Mouse (Mus musculus): ENCODE results near the gene Gm5678.

Gene Gm5678

DNA sequence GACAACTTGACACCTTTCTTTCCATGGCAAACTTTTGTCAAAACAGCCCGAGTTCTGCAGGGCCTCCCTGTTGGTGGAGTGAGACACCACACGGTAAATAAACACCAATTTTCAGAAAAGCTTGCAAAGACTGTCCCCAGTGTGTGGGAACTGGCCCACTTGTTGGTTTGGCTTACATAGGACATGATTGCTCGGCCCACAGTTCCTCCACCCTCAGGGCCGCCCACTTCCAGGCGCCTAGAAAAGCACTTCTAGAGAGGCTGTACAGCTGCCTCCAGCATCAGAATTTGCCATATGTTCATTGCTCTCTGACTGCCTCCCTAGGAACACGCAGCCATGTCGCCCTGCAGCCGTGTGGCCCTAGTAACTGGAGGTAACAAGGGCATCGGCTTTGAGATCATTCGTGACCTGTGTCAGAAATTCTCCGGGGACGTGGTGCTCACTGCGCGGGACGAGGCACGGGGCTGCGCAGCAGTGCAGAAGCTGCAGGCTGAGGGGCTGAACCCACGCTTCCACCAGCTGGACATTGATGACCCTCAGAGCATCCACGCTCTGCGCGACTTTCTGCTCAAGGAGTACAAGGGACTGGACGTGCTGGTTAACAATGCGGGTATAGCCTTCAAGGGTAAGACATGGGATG lies at the start of gene Gm5678:
TSS of gene Gm5678 (plus strand) at position 337 of the 640 bp plus-strand sequence.
- ATAC-seq (ENCODE audit: insufficient number of reproducible peaks, low FRiP score, low TSS enrichment): no peak

DNA sequence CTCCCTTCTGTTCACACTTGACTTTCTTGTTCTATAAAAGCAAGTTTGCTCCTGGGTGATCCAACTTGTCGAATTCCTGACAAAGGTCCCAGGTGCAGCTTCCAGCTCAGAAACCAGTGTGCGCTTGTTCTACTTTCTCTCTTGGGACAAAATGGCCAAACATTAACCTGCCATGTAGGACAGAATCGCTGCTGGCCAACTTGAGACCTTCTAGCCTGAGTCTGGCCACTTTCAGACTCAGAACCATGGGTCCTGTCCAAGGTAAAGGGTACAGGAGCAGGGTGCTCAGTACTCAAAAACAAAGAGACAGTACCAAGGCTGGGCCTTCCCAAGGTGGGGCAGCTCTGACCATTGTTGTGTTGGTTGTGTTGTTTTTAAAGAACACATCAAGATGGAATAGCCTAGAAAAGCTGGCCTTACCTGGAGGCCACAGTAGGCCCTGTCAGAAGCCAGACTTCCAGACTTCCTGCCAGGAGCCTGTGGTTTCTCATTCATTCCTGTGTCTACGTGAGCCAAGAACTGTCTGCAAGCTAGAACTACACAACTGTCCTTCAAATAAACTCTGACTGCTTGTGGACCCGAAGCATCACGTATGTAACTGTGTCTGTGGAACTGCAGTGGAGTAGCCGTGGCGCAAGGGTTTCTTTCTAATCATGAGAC lies 49.4 kb upstream of the Gm5678 start:
- ATAC-seq (ENCODE audit: insufficient number of reproducible peaks, low FRiP score, low TSS enrichment): no peak

DNA sequence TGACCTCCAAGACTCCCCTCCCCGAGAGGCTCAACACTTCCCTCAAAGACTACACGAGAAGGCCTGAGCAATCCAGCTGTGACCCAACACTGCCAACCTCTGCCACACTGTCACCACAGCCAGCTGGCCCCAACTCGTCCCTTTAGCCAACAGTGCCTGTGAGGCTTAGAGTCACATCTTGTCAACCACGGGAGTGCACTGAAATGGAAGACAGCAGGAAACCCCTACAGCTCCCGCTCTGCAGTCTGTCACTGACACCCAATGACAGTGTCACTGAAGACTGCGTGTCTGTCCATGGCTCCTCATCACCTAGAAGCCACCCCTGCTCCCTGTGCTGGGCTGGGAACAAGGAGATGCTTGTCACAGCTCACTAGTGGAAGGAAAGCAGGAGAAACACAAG lies 46.8 kb upstream of the Gm5678 start:
- no peak for ATAC-seq (ENCODE audit: insufficient number of reproducible peaks, low FRiP score, low TSS enrichment)

DNA sequence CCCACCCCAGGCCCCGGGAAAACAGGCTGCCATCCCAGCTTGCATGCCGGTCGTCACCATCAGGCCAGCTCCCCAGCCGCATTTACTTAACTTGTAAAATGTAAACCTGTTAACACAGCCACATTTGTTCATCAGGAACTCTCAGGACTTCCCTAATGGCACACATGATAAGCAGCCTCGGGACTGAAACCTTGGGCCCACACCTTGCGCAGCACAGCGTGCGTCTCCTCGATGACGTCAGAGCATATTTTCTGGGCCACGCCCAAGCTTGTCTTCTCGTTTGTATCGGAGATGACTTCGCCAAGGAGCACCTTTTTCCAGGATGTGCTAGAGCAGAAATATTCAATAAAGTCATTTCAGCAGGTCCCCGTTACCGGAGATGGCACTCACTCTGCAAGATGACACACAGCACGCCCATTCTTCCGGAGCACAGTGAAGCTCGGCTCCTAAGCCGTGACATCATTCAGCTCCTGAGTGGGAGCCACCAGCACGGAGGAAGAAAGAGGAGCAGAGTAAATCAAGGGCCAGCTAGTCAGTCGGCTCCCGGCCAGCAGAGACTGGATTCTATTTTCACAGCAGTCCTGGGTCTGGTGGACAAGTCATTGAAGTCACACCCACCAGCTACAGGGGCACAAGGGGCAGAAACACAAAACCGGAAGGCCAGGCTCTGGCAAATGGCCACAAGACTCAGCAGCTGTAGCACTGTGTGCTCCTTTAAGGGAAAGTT lies 42.8 kb upstream of the Gm5678 start:
- ATAC-seq (ENCODE audit: insufficient number of reproducible peaks, low FRiP score, low TSS enrichment): no peak

DNA sequence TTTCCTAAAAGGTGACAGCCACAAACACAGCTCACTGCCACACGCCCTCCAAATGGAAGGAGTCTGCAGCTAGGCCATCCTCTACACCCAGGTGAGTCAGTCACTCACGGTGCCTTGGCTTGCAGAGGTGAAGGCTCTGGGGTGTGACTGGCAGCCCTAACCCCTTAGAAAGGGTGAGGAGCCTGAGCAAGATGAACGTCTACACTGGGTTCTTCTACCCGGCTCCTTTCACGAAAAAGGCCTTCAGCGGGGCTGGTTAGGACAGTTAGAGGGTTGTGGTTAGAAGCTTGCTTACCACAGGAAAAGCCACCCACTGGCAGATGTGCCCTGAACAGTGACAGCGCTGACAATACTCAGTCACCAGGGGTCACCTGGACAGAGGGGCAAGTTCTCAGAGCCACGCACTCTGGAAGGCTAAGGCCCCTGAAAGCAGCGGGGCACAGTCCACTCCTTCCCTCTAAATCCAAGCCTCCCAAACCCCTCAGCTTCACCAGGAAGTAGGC lies 42.1 kb upstream of the Gm5678 start:
- ATAC-seq (ENCODE audit: insufficient number of reproducible peaks, low FRiP score, low TSS enrichment): no peak

DNA sequence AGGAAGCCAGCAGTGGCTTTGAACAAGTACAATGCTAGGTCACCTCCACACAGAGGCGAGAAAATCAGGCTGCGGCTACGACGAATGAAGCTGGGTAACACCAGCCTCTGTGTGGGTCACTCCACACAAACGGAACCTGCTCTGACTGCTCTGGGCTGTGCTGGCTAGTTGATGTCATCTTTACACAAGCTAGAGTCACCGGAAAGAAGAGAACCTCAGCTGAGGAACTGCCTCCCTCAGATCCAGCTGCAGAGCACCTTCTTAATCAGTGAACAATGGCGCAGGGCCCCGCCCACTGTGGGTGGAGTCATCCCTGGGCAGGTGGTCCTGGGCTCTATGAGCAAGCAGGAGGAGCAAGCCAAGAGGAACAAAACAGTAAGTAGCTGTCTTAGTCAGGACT lies 41.5 kb upstream of the Gm5678 start:
- ATAC-seq (ENCODE audit: insufficient number of reproducible peaks, low FRiP score, low TSS enrichment): no peak

DNA sequence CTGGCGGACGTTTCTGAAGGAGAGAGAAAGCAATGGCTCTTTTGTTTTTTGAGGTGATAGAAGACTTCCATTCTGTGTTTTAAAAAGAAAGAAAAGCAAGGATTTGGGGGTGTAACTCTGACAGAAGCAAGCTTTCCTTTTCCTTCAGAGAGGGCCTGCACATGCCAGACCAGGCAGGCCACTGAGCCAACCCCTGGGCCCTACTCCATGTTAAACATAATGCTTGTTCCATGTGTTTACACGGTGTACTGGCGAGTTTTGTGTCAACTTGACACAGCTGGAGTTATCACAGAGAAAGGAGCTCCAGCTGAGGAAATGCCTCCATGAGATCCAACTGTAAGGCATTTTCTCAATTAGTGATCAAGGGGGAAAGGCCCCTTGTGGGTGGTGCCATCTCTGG lies 39.6 kb upstream of the Gm5678 start:
- no peak for ATAC-seq (ENCODE audit: insufficient number of reproducible peaks, low FRiP score, low TSS enrichment)

DNA sequence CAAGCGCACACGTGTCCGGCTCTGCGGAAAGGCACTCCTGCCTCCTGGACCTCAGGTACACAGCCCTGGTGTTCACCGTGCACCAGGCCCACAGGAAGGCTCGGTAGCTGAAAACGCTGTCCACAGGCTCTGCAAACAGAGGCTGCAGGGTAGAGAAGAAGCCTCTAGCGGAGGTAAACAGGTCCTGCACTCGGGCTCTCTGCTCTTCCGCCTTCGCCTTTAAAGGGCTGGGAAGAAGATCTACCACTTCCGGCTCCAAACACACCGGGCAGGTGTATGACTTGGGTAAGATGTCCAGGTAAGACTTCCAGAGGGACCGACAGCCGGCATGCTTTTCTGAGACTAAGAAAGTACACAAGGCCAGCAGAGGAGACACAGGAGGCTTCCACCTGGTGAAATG lies 37.0 kb upstream of the Gm5678 start:
- no peak for ATAC-seq (ENCODE audit: insufficient number of reproducible peaks, low FRiP score, low TSS enrichment)

DNA sequence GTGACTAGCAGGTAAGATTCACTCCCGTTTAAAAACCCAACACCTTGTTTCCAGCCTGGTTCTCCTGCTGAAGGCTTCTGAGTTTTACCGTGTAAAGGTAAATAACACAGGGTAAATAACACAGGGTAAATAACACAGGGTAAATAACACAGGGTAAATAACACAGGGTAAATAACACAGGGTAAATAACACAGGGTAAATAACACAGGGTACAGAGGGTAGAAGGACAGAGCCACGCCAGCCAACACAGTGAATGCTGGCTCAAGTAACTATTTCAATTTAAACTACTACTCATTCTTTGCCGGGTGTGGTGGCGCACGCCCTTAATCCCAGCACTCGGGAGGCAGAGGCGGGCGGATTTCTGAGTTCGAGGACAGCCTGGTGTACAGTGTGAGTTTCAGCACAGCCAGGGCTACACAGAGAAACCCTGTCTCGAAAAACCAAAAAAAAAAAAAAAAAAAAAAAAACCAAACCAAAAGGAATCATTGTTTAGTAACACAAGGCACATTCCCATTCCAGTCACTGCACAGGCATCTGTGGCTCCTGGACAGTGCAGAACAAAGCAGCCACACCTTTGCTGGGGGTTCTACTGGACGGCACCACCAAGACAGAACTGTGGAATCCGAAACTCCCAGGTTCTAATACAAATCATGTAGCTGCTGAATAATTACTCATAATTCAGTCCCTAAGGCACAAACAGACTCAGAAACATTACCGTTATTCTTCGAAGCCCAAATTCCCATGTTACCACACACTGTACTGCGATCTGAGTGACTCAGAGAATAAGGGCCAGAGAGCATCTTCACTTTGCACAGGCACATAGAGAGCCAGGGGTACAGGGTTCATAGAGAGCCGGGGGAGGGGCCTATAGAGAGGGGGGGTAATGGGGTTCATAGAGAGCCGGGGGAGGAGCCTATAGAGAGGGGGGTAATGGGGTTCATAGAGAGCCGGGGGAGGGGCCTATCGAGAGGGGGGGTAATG lies 36.2 kb upstream of the Gm5678 start:
- ATAC-seq (ENCODE audit: insufficient number of reproducible peaks, low FRiP score, low TSS enrichment): no peak

DNA sequence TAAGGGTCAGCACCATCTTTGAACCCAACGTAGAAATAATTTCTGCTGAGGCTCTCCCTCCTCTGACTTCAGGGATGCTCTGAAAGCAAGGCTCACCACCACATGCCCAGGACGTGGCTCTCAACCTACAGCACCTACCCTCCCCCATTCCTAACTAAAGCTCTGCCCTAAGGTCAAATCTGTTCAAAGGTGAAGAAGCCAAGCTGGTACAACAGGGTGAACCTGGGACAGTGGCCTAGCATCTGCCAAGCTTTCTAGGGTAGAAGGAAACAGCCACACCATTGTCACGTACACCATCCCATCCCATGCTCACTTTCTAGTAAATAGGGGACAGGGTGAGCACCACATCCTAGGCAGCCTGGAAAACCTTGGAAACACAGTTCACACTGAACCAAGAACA lies 35.2 kb upstream of the Gm5678 start:
- ATAC-seq (ENCODE audit: insufficient number of reproducible peaks, low FRiP score, low TSS enrichment): no peak

DNA sequence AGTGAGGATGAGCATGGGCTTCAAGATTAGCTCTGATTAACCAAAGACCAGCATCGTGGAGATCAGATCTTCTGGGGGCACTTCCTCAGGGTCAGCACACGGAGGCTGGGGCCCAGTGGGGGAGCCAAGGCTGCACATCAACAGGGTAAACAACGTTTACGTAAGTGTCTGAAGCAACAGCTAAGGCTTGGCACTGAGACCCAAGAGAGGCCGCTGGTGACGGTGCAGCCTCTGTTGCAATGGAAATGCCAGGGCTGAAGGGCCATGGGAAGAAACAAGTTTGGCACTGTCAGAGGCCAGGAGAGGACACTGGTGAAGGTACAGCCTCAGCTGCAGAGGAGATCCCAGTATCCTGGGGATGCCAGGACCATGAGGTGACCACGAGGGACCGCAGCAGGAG lies 34.5 kb upstream of the Gm5678 start:
- no peak for ATAC-seq (ENCODE audit: insufficient number of reproducible peaks, low FRiP score, low TSS enrichment)

DNA sequence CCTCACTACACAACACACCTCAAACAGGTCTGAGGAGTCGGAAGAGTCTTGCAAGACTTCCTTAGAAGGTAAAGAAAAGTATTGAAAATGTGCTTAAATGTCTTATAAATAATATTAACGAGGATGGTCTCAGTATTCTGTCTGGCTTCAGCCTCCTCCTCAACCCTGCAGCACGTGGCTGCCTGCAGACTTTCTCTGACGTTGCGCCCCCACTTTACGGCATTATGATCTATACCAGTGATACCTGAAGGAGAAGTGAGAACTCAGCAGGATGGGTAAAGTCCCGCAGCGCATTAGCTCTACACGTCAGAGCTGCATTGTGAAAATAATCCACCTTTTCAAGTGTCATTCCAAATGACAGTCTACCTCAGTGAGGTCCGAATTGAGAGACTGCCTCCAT lies 33.4 kb upstream of the Gm5678 start:
- ATAC-seq (ENCODE audit: insufficient number of reproducible peaks, low FRiP score, low TSS enrichment): no peak

DNA sequence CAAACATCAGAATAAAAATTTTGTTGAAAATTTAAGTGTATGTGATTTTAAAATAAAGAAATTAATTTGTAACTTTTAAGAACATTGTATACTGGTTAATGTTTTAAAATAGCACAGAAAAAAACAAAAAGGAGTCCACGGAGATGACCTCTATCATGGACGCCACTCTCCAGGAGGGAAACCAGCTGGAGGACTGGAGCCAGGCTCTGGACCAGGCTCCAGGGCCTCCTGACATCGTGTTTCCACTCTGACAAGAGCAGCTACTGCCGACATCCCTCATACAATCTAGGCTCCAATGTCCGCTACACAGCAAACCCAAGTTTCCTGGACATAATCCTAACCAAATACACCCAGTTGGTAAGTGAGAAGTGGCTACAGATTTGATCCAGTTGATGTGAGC lies 32.1 kb upstream of the Gm5678 start:
- no peak for ATAC-seq (ENCODE audit: insufficient number of reproducible peaks, low FRiP score, low TSS enrichment)

DNA sequence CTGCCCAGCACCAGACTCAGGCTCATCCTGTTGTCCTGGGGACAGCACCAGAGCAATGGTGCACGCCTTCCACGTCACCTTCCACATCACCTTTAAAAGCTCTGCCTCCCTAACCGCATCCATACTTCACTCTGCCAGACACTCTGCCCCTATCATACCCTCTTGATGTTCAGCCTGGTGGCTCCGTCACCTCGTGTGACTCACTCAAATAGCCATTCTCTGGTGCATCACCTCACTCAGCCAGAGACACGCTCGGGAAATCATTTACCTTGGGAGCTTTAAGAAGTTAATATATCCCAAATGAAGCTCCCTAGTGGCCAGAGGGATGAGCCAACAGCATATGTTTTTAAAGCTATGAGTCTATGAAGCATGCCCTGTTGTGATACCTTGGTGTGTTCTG lies 31.1 kb upstream of the Gm5678 start:
- no peak for ATAC-seq (ENCODE audit: insufficient number of reproducible peaks, low FRiP score, low TSS enrichment)

DNA sequence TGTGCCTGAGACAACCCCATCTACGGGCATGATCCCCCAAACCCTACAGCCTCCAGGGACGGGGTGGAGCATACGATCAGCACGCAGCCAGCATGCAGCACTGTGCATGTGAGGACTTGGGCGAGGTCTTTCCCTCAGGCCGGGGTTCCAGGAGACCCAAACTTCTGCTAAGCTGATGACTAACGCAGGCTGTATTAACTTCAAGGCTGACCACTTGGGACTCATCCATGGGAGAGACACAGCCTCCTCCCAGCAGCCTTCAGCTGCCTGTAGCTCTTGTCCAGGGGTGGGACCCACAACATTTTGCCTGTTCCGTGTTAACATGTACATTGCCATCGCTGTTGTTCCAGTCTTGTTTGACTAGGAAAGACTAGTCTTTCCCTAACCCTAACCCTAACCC lies 30.3 kb upstream of the Gm5678 start:
- no peak for ATAC-seq (ENCODE audit: insufficient number of reproducible peaks, low FRiP score, low TSS enrichment)

DNA sequence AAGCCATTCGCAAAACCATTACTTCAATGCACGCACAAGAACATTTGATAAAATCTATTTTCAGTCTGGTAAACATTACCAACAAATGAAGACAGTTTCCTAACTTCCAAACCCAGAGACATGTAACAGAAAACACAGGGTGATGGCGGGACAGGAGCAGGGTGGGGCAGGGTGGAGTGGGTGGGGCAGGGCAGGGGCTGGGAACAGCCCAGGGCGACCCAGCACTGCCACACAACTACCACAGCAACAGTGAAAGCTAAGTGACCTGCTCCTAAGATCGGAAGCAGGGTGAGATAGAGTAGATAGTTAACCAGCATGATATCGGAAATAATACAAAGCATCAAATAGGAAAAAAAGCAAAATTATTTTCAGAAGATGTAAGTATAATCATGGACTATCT lies 28.4 kb upstream of the Gm5678 start:
- ATAC-seq (ENCODE audit: insufficient number of reproducible peaks, low FRiP score, low TSS enrichment): no peak

DNA sequence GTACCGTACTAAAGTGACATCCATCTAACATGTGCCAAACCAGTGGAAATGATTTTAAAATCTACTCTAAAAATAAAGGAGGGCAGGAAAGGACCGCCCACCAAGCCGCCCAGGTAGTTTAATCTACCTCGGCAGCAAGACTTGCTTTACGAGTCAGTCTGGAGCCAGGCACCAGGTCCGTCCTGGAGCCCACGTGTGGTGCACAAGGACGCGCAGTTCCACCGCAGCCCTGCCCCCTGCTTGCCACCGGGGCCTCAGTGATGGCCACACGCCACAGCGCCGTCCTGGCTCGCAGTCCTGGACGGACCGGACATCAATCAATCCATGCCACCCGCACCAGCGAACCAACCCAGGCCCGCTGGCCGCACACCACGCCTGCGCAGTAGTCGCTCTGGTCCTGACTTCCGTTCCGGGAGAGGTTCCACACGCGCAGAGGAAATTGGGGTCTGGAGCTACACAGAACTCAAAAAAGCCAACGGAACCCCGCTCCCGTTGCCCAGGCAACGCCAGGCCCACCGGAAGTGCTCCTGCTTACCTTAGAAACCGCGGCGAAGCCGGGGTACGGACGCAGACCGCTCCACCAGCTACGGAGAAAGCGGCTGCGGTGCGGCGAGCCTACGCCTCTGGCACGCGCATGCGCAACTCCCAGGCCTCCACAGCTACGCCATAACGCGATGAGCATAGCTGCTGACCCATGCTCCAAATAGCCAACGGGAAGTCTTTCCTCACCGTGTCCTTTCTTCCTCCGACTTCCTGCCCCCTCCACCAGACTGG lies 24.3 kb upstream of the Gm5678 start, which contains the start of gene Setd4:
TSS of gene Setd4 (minus strand) at position 625 of the 774 bp plus-strand sequence.
- ATAC-seq (ENCODE audit: insufficient number of reproducible peaks, low FRiP score, low TSS enrichment): peak; percentile 89

DNA sequence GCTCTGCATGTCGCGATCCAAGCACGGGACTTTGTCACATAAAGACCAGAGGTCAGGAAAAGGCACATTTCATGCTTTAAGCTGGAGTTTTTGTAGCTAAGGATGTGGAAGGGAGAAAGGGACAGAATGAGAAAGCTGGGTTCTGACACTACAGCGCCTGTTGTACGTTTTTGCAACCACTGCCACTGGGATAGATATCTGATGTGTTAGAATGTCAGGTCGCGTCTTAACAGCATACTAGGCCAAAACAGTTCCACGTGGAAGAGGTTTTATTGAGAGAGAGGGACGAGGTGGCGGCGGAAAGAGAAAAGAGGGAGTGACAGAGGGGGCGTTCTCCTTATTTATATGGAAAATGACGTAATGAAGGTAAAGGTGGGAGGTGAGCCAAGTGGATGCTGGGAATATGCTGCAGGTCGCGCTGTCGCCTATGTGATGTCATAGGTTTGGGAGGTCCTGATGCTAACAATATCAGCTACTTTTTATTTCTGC lies 23.4 kb upstream of the Gm5678 start:
- ATAC-seq (ENCODE audit: insufficient number of reproducible peaks, low FRiP score, low TSS enrichment): no peak

DNA sequence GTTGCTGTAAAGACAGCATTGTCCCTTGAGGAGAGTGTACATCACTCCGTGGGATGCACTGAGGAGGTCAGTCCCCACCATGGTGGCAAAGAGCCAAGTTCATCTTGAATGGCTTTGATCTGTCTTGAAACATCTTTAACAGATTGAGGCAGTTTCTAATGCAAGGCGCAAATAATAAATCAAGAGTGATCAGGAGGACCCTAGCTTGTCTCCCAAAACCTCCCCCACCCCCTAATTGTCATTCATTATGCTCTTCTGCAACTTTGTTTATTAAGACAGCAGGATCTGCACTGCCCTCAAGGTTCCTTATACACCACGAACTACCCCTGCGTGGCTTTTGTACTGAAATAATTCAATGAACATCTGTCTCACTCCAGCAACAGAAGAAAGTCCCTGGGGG lies 22.3 kb upstream of the Gm5678 start, which contains the start of gene Cbr1:
TSS of gene Cbr1 (plus strand) at position 301 of the 400 bp plus-strand sequence.
- ATAC-seq (ENCODE audit: insufficient number of reproducible peaks, low FRiP score, low TSS enrichment): no peak
